Mouse (Mus musculus) liver, postnatal 0 days (tissue): ENCODE data around the gene 2010003K11Rik.
A peak's percentile ranks its signal among the peaks of the same experiment; 100 is the strongest.

ENCODE experiments used
- CTCF ChIP-seq: sonication (generic); IDR thresholded peaks from 2 replicates; pipeline ENCODE4 v1.5.1; 2016; ENCODE audit warnings: antibody characterized with exemption, low read depth
- EP300 ChIP-seq: IDR thresholded peaks from 2 replicates; pipeline ENCODE4 v1.6.1; 2016; ENCODE audit warnings: antibody characterized with exemption, low read depth, mild to moderate bottlenecking

DNA sequence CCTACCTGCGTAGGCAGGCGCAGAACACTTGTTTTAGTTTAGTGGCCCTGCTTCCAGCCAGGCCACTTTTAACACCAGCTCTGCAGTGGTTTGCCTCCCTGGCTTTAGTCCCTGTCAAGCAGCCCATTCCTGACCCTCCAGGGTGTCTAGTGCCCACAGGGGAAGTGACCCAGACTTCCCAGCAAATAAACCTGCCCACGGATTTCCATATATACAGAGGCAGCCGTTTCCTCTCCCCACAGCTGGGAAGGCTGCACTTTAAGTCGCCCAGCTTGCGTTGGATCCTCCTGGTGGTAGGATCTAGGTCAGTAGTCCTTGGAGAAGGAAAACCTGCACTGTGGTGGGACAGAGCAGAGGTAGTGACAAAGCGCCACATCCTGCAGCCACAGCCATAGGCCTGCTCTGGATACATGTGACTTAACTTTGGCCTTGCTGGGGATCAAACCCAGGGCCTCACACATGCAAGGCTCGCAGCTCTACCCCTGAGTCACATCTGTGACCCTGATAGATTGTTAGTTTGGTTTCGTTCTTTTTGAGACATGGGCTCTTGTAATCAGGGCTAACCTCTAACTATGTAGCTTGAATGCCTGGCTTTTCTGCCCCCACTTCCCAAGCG, 7.2 kb downstream of the 2010003K11Rik start:
- no peak for TF ChIP-seq EP300
- TF ChIP-seq CTCF, result 0 out of 2 replicates have a peak, but pooled peaks have one; percentile 2
